Mouse (Mus musculus) ovary, postnatal 14 days (tissue): Measurements from ENCODE around the gene Ptbp3.

Experiments used
- DNase-seq: peaks from one replicate; pipeline ENCODE4 v3.0.0; 2022; ENCODE audit warnings: low spot score

The Ptbp3 gene

GRCm38 (mm10) chr4:59434039-59434438, 115.1 kb downstream of the Ptbp3 start:
- no peak for DNase-seq

DNA sequence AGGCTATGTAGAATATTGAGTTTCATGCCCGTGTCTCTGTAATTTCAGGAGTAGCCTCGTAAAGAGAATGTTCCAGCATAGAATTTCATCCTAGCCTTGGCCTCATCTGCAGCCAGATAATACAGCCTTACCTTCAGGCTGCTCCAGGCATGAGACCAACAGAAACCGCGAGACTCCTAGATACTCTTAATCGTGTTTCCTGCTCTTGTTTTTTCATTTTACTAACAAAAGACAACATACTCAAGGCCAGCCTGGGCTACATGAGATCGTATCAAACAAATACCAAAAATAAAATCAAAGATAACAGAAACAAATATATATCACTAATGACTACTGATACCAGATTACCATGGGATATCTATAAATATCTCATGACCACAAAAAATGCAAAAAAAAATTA, 120.0 kb downstream of the Ptbp3 start:
- DNase-seq, result no peak

DNA sequence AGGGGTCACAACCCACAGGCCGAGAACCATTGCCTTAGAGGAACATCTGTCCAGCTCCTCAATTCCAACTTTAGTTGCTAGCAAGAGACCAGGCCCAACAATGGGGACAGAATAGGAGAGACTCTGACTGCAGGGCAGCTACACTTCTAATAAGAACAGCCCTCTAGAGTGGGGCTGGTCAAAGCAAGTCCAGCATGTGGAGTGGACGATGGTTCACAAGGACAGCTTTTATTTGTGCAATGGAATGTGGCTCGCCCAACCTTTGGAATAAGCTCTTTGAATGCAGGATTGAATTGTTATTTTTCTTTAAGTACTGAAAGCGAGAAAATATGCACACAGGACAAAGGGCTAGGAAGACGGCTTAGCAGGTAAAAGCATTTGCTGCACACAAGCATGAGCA, 122.7 kb downstream of the Ptbp3 start:
- DNase-seq, result no peak

GRCm38 (mm10) chr4:59422808-59423207, 126.4 kb downstream of the Ptbp3 start:
- DNase-seq, result no peak

DNA sequence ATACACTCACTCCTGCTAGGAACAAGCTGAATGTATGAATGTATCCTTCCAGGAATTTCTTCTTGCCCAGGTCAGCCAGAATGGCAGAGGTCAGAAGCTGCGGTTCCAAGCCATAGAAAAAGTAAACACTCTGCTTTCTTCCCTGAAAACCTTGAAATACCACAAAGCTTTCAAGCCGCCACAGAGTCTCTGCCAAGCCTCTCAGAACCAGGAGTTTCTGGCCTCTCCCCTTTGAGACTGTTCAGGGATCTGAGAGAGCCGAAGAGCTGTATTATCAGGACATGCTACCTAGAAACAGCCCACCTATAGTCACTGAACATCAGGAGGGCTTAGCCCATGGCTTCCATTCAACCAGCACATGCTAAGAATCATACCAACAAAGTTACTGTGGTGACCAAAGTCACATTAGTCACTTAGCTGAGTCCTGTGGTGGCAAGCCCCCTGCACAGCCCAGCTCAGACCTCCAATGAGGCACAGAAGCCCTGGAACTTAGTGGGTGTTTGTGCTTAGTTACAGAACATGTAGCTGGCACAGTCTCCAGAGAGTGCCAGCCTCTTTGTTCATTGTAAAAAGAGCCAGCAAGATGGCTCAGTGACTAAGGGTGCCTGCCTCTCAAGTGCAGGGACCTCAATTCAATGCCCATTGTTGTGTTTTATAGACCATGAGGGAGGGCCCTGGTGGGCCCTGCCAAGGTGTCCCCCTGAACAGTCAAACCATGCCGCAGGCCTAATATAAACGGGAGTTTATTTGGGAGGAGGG, 127.0 kb downstream of the Ptbp3 start:
- DNase-seq, result no peak
